ENCODE assay signal across 21 mouse cellular contexts in the genomic region with DNA sequence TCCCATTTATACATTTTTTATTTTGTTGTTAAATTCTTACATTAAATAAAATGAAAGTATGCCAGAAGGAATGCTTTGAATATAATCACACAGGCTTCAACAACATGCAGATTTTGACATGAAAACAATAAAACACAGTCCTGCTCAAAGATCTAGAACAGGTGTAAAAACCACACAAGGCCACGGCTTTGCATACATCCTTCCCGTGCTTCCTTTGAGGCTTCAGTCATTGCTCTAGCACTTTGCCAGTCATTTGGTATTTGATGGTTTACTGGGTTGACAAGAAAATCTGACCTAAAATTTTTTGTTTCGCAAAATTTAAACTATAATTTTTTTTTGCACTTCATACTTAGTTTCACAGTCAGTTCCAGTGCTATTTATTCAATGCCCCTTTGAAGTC. TPM values are rescaled to one million over a fixed set of nuclear protein-coding genes. Genes with fewer than 3 reads are reported as not detected.
A peak's percentile ranks its signal among the peaks of the same experiment; 100 is the strongest.
DNase-seq lines count a peak whose midpoint lies in the region; ATAC-seq and TF ChIP-seq lines count a peak whose summit lies in the region.
"Had no signal": no experiment of that assay in that cellular context is flagged by ENCODE, and none has a peak within 500 bp of the region (broad histone marks: within the 10 kb centered on the region; RNA-seq: fewer than 3 reads in every experiment).

No protein-coding gene starts in this region.

- TF ChIP-seq POLR2A in thymus, adult 2 months (IDR thresholded peaks at IDR 0.05; ENCODE audit: control insufficient read depth, extremely low read depth, insufficient read depth, low read length, poor library complexity), result no peak

- no peak overlapping the region for H3K27ac ChIP-seq in thymus, adult 2 months (ENCODE audit: control insufficient read depth, insufficient read depth, low read length)
- no peak overlapping the region for H3K27ac ChIP-seq in forebrain, embryonic 15.5 days (replicated peaks)
- H3K27ac ChIP-seq: embryonic facial prominence, embryonic 13.5 days; forebrain, embryonic 12.5 days; hindbrain, embryonic 15.5 days; liver, embryonic 13.5 days had no signal

- no peak overlapping the region for H3K4me2 ChIP-seq in forebrain, embryonic 15.5 days (replicated peaks)
- H3K4me2 ChIP-seq: embryonic facial prominence, embryonic 13.5 days; forebrain, embryonic 12.5 days; hindbrain, embryonic 15.5 days; liver, embryonic 13.5 days; lung, embryonic 14.5 days had no signal

- no peak overlapping the region for H3K9ac ChIP-seq in forebrain, embryonic 15.5 days (replicated peaks)
- H3K9ac ChIP-seq: embryonic facial prominence, embryonic 13.5 days; forebrain, embryonic 12.5 days; hindbrain, embryonic 15.5 days; liver, embryonic 13.5 days; lung, embryonic 14.5 days had no signal

- WGBS in thymus, adult 2 months, result 11% methylated on average over 3 of the region's 3 CpGs
- WGBS in forebrain, embryonic 15.5 days, result 92% methylated on average over 3 of the region's 3 CpGs

- peaks cover 6% of the 10 kb centered on the region for H3K4me1 ChIP-seq in thymus, adult 2 months (replicated peaks; ENCODE audit: control insufficient read depth, insufficient read depth, low read length)
- no peaks in the 10 kb centered on the region for H3K4me1 ChIP-seq in forebrain, embryonic 15.5 days
- H3K4me1 ChIP-seq: embryonic facial prominence, embryonic 13.5 days; forebrain, embryonic 12.5 days; hindbrain, embryonic 15.5 days; liver, embryonic 13.5 days had no signal

- H3K9me3 ChIP-seq in forebrain, embryonic 15.5 days, result no peaks in the 10 kb centered on the region
- H3K9me3 ChIP-seq: embryonic facial prominence, embryonic 13.5 days; forebrain, embryonic 12.5 days; hindbrain, embryonic 15.5 days; liver, embryonic 13.5 days had no signal

- H3K36me3 ChIP-seq in thymus, adult 2 months (ENCODE audit: control insufficient read depth, insufficient read depth, low read length), result no peaks in the 10 kb centered on the region
- no peaks in the 10 kb centered on the region for H3K36me3 ChIP-seq in forebrain, embryonic 15.5 days
- H3K36me3 ChIP-seq: embryonic facial prominence, embryonic 13.5 days; forebrain, embryonic 12.5 days; hindbrain, embryonic 15.5 days; liver, embryonic 13.5 days had no signal

- H3K27me3 ChIP-seq in thymus, adult 2 months (ENCODE audit: control insufficient read depth, insufficient read depth, low read length), result no peaks in the 10 kb centered on the region
- H3K27me3 ChIP-seq in forebrain, embryonic 15.5 days, result no peaks in the 10 kb centered on the region
- H3K27me3 ChIP-seq: embryonic facial prominence, embryonic 13.5 days; forebrain, embryonic 12.5 days; hindbrain, embryonic 15.5 days; liver, embryonic 13.5 days had no signal

- peak; percentile 25 for DNase-seq in CD4-positive, CD25-positive, alpha-beta regulatory T cell, adult 2 months (ENCODE audit: low read depth, low spot score)
- DNase-seq in thymus, adult 2 months, result peak; percentile 37
- peak; percentile 35 for DNase-seq in thymus, postnatal 4 days
- no peak for DNase-seq in urinary bladder, postnatal 25 days (ENCODE audit: low spot score)
- no peak for DNase-seq in layer of hippocampus, postnatal 36 days
- DNase-seq: adrenal gland, postnatal 10 days; cerebellum, adult 2 months; cerebellum, postnatal 25 days; embryo, embryonic 11 days; kidney, postnatal 25 days; liver, embryonic 13.5 days; lung, embryonic 14.5 days; lung, postnatal 36 days had no signal

- no peak for TF ChIP-seq CTCF in thymus, adult 2 months (IDR thresholded peaks at IDR 0.05; ENCODE audit: borderline replicate concordance, control insufficient read depth, extremely low read depth, insufficient read depth, low read length, poor library complexity)

- no peak overlapping the region for H3K4me3 ChIP-seq in thymus, adult 2 months (ENCODE audit: control insufficient read depth, insufficient read depth, low read length)
- H3K4me3 ChIP-seq in forebrain, embryonic 15.5 days, result no peak overlapping the region
- H3K4me3 ChIP-seq: embryonic facial prominence, embryonic 13.5 days; erythroblast, embryonic 14.5 days; forebrain, embryonic 12.5 days; hindbrain, embryonic 15.5 days; liver, embryonic 13.5 days; myocyte had no signal

- peak; percentile 64 for ATAC-seq in activated CD4-positive, CD25-positive, alpha-beta regulatory T cell, adult 4 months
- no peak for ATAC-seq in forebrain, embryonic 15.5 days (replicated peaks)
- ATAC-seq: midbrain, embryonic 16.5 days had no signal

RNA-seq across cellular contexts. Expression of a gene that starts 7.1 kb away (rescaled TPM):
- 10 to 100 TPM; 15.7 to 17.3 TPM for polyA plus RNA-seq in activated CD4-positive, CD25-positive, alpha-beta regulatory T cell, adult 4 months (2017; shearing (Covaris generic))
- polyA plus RNA-seq in thymus, adult 2 months (2012; rRNA removed), result 6.2 and 8.1 TPM in 2 replicates
- 10 to 100 TPM; 17.4 to 19.4 TPM for total RNA-seq in layer of hippocampus, postnatal 36 days (2021)
- polyA plus RNA-seq in forebrain, embryonic 15.5 days (2015; fragmentation: Nextera tagmentation; extraction: Ambion mirVana), result 15.0 and 17.0 TPM in 2 replicates

Comparison
In these comparisons a context has a peak if more than half of its experiments do, and no peak if none do; other contexts are left out.
1. DNase-seq: peak in CD4-positive, CD25-positive, alpha-beta regulatory T cell, adult 2 months (single experiment), thymus, adult 2 months (single experiment) and thymus, postnatal 4 days (single experiment); none in urinary bladder, postnatal 25 days (single experiment) and layer of hippocampus, postnatal 36 days (0 of 2).